Mouse (Mus musculus) T-cell, adult 2 months (primary cell): Measurements from ENCODE around the gene Pitpnm1.
"Not testable (repeated sequence)": the region's sequence is repeated elsewhere in the genome, so short reads cannot be mapped to it uniquely, and the experiment has no call there.

ENCODE experiments used
- DNase-seq: peaks from one replicate; pipeline ENCODE4 v3.0.0; 2022; ENCODE audit warnings: low spot score

Pitpnm1 gene

DNA sequence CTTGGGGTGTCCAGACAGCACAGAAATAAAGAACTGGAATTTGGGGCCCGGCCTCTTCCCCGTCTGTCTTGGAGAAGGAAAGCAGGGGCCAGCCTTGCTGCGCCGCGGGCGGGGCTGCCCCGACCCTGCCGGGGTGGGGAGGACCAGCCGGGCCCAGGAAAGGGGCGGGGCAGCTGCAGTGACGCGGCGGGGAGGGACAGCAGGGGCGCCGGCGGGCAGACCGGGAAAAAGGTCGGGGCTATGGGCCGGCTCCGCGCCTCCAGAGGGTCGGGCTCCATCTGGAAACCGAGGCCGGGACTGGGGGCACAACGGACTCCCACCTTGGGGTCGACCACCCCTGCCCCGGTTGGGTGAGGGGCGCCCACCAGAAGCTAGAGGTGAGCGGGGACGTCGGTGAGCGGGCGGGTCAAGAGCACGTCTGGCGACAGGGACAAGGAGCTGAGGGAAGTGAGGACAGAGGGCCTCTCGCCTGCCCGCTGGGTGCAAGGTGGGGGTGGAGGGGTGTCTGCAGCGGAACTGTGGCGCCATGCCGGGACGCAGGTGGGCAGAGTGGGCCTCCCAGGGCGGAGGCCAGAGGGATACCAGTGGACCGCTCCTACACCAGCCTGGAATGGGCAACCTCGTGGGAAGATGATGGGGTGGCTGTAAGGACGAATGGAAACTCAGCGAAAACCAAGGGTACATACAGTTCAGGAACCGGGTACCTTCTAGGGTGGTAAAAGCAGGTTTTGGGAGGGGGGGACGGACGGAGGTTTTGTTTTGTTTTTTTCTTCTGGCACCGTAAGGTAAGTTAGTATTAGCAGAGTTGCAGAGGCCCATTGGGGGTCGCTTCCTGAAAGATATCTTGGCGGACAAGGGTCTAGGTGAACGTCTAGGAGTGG is at the start of gene Pitpnm1:
Pitpnm1 (plus strand) TSS at position 162 of the 881 bp plus-strand sequence.
- DNase-seq: peak; percentile 54

DNA sequence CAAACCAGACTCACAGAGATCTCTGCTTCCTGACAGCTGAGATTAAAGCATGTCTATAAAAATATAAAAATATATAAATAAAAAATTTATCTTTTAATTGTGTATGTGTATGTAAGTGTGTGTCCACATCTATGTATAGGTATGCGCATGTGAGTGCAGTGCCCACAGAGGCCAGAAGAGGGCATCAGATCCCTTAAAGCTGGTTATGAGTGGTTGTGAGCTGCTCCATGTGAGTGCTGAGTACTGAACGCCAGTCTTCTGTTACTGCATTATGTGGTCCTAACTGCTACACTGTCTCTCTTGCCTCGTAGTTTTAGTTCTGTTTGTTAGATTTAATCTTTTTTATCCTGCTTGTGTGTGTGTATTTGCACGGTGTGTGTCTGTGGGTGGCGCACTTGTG is 48.8 kb upstream of the Pitpnm1 start:
- DNase-seq: no peak

DNA sequence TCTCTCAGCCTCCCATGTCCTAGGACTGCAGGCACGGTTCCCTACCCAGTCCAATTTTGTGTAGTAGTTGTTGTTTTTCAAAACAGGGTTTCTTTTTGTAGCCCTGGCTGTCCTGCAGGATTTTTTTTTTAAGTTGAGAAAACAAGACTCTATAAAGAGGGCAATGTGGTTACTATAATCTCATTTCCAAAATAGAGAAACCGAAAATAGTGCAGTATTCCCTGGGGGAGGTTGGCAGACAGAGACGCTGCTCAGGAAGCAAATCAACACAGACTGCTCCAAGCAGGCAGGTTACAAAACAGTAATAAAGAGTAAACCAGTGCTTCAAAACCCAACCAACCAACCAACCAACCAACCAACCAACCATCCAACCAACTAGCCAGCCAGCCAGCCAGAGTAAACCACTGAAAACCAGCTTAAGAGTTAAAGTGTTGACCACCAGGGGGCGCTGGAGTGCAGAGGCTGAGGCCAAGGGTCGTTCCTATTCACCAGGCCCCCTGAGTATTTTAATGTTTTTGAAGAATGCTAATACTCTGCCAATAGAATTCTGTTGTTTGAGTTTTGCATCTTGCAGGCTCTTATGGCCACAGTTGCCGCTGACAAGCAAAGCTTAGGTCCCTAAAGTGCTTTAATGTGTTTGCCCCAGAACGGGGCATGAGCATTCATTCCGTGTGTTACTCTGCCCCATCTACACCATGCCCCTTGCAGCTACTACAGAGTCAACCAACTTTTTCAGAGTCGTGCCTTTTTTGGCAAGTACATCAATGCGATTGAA is 47.9 kb upstream of the Pitpnm1 start:
- DNase-seq: peak; percentile 68

DNA sequence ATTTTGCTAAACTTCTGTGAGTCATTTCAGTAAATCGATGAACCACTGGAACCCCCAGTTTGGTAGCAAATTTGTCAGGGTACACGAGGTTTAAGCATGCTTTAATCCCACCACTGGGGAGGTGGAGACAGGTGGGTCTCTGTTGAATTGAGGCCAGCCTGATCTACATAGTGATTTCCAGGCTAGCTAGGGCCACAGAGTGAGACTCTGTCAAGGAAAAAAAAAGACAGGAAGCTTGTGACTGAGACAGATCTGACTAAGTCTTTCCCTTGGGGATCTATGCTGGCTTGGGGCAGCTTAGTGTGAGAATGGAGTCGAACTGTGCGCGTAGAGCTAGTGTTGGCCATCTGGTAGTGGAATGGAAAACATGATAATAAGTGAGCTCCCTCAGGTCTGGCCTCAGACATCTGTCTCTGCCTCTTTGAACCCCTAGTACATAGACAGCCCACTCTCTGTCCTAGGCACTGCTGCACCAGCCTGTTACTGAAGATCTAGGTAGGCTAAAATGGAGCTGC is 47.2 kb upstream of the Pitpnm1 start:
- DNase-seq: no peak

DNA sequence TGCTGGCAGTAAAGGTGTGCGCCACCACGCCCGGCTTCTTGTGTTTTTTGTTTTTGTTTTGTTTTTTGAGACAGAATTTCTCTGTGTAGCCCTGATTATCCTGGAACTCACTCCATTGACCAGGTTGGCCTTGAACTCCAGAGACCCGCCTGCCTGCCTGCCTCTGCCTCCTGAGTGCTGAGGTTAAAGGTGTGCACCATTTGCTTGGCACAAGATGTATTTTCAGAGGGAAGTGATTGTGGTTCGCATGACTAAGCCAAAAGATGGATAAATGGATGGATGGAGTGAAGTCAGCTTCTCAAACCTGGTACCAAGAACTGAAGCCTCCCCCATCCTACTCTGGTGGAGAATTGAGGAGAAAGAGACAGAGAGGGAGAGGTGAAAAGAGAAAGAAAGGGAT is 45.2 kb upstream of the Pitpnm1 start:
- no peak for DNase-seq

DNA sequence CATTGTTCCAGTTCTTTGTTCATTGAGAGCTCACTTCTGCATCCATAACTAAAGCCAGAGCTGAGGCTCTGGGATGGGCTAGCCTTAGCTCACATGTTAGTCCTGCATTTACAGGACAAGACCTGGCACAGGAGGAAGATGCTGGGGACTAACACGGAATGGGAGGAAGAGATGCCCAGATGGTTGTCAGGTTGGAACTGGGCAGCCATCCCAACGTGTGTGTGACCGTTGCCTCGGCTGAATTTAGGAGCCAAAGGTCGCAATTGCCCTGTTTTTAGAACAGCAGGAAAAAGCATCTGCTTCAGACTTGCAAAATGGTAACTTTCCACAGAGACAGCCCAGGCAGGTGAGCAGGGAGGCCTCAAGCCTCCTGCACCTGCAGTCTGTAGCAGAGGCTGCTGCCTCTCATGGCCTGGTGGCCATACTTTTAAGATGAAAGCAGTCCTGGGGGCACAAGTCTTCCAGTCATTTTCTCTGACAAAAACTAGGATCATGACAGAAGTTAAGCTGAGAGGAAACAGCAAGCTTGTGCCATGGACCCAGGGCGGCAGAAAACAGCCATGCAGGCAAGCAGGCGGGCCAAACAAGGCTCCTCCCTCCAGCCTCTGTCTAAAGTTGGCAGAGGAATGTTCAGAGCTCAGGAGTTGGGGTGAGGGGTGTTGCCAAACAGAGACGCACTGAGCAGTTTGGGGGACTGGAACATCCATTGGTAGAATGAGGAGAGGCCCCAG is 44.4 kb upstream of the Pitpnm1 start:
- no peak for DNase-seq

DNA sequence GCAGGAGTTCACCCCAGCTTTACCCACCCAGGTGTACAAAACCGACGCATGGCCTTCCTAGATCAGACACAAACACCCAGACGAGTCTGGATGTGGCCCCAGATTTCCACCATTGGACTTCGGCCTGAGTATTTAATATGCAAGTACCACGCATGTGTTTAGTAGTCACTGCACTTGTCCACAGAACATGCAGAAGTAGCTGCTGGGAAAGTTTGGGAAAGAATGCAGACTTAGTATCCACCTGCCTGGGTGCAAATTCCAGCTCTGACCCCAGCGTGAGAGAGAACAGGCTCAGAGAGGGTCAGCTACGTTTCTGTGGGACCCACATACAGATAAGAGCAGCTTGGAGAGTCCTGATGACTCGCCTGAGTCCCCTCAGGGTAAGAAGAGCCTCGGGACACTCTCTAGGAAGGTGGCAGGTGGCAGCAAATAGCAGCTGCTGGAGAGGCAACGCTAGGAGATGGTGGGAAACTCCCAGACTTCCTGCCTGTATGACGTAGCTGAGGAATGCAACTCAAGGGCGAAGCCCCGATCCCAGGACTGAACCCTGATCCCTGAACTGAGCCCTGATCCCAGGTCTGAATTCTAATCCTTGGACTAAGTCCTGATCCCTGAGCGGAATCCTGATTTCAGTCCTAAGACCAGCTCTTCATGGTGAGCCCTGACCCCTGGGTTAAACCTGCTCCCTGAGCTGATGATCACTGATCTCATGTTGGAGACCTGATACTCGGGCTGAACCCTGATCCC is 43.7 kb upstream of the Pitpnm1 start:
- DNase-seq: no peak

DNA sequence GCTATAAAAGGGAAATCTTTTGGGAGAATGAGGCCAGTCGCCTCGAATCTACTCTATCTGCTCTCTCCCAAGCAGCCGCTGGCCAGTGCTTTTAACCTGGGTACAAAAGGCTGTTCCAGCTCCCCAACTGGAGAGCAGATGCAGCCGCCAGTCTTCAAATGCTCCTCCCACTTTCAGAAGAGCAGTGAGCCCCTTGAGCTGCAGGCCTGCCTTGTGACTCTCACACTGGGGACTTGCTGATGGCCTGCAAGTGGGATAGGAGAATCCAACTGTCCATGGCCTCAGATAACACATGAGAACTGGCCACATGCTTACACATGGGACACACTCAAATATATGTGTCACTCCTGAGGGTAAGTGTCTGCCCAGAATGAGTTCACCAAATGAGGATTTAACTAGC is 43.1 kb upstream of the Pitpnm1 start:
- DNase-seq: no peak

DNA sequence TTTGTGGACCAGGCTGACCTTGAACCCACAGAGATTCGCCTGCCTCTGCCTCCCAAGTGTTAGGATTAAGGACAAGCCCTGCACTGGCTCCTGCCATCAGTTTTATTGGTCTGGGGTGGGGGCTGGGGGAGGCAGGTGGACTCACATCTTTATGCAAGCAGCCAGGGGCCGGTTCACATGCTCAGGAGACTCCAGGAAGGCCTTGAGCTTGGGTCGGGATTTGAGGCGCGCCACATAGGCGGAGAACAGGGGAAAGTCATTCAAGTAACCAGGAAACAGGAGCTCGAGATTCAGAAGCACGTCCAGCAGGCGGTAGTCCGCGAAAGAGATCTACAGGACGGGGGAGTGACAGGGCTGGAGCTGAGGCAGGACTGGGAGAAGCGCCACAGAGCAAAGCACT is 42.4 kb upstream of the Pitpnm1 start:
- no peak for DNase-seq

DNA sequence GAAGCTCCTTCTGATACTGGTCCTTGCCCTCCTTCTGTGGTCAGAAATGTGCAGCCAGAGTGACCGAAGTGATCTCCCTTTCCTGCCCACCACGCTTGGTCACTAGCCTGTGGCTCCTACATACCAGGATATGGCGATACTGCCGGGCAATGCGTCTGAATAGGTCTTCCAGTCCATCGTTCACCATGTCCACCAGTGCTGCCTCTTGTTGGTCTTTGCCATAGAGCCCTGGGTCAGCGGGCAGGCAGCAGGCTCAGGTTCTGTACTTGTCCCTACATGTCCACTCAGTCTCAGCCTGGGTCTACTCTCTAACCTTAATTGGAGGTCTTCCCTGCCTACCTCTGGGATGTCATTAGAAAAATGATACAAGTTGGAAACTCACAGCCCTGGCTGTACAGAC is 41.8 kb upstream of the Pitpnm1 start:
- no peak for DNase-seq

DNA sequence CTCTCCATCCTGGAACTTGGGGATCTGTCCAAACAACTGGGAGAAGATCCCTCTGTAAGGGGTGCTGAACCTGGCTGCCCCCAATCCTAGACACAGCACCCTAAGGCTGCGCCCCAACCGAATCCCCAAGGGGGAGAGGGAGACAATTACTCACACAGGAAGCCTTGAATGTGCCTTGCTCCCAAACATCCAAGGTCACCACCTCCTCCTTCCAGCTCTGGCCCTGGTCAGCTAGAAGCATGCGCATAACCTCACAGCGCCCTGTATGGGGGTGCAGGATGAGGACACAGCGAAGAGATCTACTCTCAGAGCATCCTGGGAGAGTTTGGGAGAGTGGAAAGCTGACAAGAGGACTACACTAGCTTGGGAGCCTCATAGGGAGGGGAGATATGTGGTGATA is 41.2 kb upstream of the Pitpnm1 start:
- DNase-seq: no peak

DNA sequence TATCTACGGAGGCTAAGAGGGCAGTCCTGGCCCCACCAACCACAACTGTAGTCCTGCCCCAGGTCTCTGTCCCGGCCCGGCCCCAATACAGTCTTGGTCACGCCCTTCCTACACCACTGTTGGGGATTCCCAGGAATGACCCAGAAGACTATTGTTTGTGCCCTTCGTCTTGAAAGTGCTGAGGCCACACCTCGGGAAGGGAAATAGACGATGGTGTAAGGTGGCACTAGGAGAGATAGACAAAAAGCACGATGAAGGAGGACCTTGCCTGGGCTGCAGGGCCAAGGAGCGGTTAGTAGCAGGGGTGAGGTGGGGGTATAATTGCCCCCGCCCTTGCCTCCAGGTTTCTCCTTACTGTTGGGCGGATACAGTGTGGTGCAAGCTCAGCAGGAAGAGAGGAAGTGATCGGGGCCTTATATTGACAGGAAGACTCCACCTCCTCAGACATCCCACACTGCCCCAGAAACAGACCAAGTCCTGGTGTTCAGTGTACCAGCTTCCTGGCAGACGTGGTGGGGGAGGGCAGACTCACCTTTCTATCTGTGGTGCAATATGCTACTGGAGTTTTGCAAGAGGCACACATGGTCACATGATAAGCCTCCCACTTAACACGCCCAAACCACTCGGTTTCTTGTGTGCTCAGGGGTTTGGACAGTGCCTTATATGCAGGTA is 40.6 kb upstream of the Pitpnm1 start, which contains the start of gene Gstp3:
Gstp3 (minus strand) TSS at position 501 of the 672 bp plus-strand sequence.
- peak; percentile 77 for DNase-seq

DNA sequence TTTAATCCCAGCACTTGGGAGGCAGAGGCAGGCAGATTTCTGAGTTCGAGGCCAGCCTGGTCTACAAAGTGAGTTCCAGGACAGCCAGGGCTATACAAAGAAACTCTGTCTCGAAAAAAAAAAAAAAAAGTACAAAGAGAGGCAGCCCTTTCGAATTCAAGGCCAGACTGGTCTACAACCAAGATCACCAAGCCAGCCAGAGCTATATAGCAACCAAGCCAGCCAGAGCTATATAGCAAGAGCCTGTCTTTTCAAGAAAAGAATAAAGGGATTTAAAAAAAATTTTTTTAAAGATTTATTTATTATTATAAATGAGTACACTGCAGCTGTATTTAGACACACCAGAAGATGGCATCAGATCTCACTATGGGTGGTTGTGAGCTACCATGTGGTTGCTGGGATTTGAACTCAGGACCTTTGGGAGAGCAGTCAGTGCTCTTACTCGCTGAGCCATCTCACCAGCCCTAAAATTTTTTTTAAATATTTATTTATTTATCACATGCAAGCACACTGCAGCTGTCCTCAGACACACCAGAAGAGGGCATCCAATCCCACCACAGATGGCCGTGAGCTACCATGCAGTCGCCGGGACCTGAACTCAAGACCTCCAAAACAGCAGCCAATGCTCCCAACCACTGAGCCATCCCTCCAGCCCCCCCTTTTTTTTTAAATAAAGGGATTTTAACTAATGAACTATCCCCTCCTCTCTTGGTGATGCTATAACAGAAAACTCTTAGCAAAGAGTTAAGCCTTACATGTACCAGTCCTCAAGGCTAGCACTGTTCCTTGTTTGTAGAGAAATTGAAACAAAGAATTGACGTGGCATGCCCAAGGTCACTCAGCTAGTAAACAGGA is 39.5 kb upstream of the Pitpnm1 start:
- DNase-seq: not testable (repeated sequence)

DNA sequence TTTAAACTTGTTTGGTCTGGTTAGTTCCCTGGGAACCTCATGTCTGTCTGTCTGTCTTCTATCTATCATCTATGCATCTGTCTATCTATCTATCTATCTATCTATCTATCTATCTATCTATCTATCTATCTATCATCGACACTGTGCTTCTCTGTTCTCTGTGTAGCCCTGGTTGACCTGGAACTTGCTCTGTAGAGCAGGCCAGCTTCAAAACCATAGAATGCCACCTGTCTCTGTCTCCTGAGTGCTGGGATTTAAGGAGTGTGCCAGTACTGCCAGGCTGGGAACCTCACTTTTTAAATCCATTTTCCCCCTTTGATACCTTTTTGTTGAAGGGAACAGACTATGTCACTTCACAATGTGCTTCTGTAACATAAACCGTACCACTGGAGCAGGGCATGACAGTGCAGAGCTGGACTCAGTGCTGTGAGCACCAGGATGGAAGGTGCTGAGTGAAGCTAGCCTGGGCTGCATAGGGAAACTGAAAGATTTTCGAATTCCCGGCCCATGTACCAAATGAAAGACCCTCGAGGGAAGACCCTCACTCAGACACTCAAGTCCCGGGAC is 38.8 kb upstream of the Pitpnm1 start:
- no peak for DNase-seq

DNA sequence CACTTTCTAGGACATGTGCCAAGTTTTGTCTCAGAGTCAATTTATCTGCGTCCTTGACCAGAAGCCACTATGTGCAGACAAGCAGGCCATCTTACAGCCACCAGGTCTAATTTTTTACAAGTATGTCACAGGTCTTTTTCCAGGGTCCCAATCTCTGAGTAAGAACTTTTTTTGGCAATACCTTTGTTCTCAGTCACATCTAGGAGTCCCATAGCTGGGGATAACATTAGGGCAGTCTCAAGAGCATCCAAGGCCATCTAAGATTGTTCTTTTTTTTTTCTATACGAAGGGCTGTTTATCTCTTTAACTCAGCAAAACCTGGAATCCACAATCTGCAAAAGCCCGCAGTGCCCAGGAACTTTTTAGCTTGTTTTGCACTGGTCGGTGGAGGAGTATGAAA is 36.4 kb upstream of the Pitpnm1 start:
- not testable (repeated sequence) for DNase-seq

DNA sequence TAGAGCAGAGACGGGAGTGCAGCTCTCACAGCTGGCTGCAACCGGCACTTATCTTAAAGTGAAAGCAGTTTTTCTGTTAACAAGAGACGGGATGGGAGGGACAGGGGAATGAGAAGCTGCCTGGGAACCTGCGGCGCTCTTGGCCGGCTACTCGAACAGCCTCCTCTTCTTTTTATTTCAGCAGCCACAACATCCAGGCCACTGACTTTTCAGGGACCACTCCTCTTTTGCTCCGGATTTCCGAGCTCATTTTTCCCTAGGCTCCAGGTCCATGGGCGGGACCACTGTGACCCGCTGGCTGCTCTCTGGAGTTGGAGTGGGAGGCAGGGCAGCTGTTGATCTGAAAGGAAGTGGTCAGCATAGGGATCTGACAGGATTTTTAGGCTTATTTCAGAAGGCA is 35.3 kb upstream of the Pitpnm1 start:
- not testable (repeated sequence) for DNase-seq

DNA sequence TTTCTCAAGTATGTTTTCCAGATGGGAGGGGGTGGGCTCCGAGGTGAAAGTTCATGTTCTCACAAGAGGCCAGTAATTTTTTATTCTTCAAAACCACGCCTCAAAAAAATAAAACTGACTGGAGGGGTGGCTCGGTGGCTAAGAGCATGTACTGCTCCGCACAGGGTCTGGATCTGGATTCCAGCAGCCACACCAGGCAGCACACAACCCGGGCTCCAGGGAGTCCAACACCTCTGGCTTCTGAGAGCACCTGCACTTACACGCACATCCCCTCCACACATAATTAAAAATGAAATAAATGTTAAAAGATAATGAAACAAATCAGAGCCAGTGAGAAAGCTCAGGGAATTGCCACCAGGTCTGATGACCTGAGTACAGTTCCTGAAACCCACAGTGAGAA is 33.5 kb upstream of the Pitpnm1 start:
- peak; percentile 57 for DNase-seq

DNA sequence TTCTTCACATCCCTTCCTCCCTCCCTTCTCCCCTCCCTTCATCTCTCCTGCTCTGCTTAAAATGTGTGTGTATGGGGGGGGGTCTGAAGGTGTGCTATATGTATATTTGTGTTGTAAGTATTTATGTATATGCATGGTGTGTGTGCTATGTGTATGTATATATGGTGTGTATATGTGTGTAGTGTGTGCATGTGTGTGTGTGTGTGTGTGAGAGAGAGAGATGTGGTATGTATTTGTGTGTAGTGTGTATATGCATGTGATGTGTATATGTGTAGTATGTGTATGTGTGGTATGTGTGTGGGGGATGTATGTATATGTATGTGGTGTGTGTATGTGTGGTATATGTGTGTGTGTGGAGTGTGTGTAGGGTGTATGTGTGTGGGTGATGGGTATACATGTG is 32.9 kb upstream of the Pitpnm1 start:
- no peak for DNase-seq

DNA sequence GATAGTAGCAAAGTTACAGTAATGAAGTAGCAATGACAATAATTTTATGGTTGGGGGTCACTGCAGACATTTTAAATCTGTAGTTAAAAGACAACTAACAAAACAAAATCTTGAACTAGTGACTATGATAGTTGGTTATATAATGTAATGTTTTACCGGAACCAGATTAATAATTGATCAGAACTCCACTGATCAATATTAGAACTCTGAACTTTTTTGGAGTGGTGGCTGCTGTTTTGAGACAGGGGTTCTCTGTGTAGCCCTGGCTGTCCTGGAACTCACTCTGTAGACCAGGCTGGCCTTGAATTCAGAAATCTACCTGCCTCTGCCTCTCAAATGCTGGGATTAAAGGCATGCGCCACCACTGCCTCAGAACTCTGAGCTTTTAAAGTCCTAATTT is 31.6 kb upstream of the Pitpnm1 start:
- DNase-seq: not testable (repeated sequence)
